ENCODE assay signal across 29 mouse cellular contexts in the genomic region with DNA sequence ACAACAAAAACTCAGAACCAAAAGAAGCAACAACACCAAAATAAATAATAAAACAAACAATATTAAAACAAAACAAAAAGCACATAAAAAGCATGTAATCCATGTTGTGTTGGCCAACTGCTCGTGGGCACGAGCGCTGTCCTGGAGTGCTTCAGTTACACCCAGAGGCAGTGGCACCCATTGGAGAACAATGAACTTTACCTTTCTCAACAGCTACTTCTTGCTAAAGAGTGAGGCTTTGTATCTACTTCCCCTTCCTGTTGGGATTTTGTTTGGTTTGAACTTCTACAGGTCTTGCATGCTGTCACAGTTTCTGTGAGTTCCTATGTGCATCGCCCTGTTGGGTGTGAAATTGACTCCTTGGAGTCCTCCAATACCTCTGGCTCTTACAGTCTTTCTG. TPM values are rescaled to one million over a fixed set of nuclear protein-coding genes. Genes with fewer than 3 reads are reported as not detected.
"Had no signal": no experiment of that assay in that cellular context is flagged by ENCODE, and none has a peak within 500 bp of the region (broad histone marks: within the 10 kb centered on the region; RNA-seq: fewer than 3 reads in every experiment).

No protein-coding gene starts in this region.

- H3K9me3 ChIP-seq: heart, embryonic 13.5 days; heart, embryonic 15.5 days; hindbrain, embryonic 10.5 days; hindbrain, embryonic 12.5 days; intestine, embryonic 15.5 days; limb, embryonic 10.5 days; limb, embryonic 12.5 days; liver, embryonic 13.5 days; liver, embryonic 15.5 days had no signal

- H3K36me3 ChIP-seq: heart, embryonic 13.5 days; heart, embryonic 15.5 days; hindbrain, embryonic 10.5 days; hindbrain, embryonic 12.5 days; intestine, embryonic 15.5 days; limb, embryonic 10.5 days; limb, embryonic 12.5 days; liver, embryonic 13.5 days; liver, embryonic 15.5 days had no signal

- H3K4me2 ChIP-seq: heart, embryonic 11.5 days; heart, embryonic 13.5 days; heart, embryonic 15.5 days; hindbrain, embryonic 12.5 days; hindbrain, embryonic 14.5 days; intestine, embryonic 15.5 days; limb, embryonic 12.5 days; liver, embryonic 11.5 days; liver, embryonic 13.5 days; liver, embryonic 15.5 days had no signal

- ATAC-seq: hindbrain, embryonic 16.5 days; inflammation-experienced regulatory T-cells, adult 6 months; intestine, embryonic 15.5 days; intestine, postnatal 0 days had no signal

- H3K27ac ChIP-seq: gastrocnemius, adult 2 months; heart, adult 2 months; heart, embryonic 13.5 days; heart, embryonic 15.5 days; hindbrain, embryonic 10.5 days; hindbrain, embryonic 12.5 days; hindbrain, embryonic 14.5 days; intestine, embryonic 15.5 days; layer of hippocampus, adult 2 months; left cerebral cortex, adult 2 months; limb, embryonic 10.5 days; limb, embryonic 12.5 days; liver, embryonic 13.5 days; liver, embryonic 15.5 days had no signal

- DNase-seq: gastrocnemius, adult 2 months; gastrocnemius, postnatal 10 days; gastrocnemius, postnatal 25 days; heart, adult 11 months; heart, adult 2 months; heart, postnatal 4 days; kidney, adult 18-20 months; kidney, adult 8-10 months; kidney, postnatal 10 days; kidney, postnatal 25 days; kidney, postnatal 4 days; liver; liver, embryonic 13.5 days had no signal

- H3K4me3 ChIP-seq: gastrocnemius, adult 2 months; heart, adult 2 months; heart, embryonic 13.5 days; heart, embryonic 15.5 days; hindbrain, embryonic 10.5 days; hindbrain, embryonic 12.5 days; intestine, embryonic 15.5 days; layer of hippocampus, adult 2 months; left cerebral cortex, adult 2 months; limb, embryonic 10.5 days; limb, embryonic 12.5 days; liver, embryonic 13.5 days; liver, embryonic 15.5 days had no signal

- H3K9ac ChIP-seq: heart, embryonic 13.5 days; heart, embryonic 15.5 days; hindbrain, embryonic 12.5 days; hindbrain, embryonic 14.5 days; intestine, embryonic 15.5 days; limb, embryonic 12.5 days; liver, embryonic 13.5 days; liver, embryonic 15.5 days had no signal

- H3K4me1 ChIP-seq: heart, embryonic 13.5 days; heart, embryonic 15.5 days; hindbrain, embryonic 10.5 days; hindbrain, embryonic 12.5 days; intestine, embryonic 15.5 days; limb, embryonic 10.5 days; limb, embryonic 12.5 days; liver, embryonic 13.5 days; liver, embryonic 15.5 days had no signal

- H3K27me3 ChIP-seq: heart, embryonic 13.5 days; heart, embryonic 15.5 days; hindbrain, embryonic 12.5 days; intestine, embryonic 15.5 days; limb, embryonic 12.5 days; liver, embryonic 13.5 days; liver, embryonic 15.5 days had no signal

RNA-seq across cellular contexts. Expression of a gene that starts 58.9 kb away (rescaled TPM):
- total RNA-seq: gastrocnemius, adult 2 months; gastrocnemius, postnatal 25 days had no signal
- polyA plus RNA-seq: hindbrain, embryonic 12.5 days; inflammation-experienced regulatory T-cells, adult 6 months had no signal
